Mouse (Mus musculus) G1E (cell line): ENCODE measurements around the gene Pbx3. TPM values are rescaled to one million over a fixed set of nuclear protein-coding genes. Genes with fewer than 3 reads are reported as not detected.

Experiments used
- ATAC-seq: 2 replicates; pipeline ENCODE4 v1.8.0; 2016; ENCODE audit warnings: mild to moderate bottlenecking; ENCODE audit not compliant: insufficient number of reproducible peaks, poor library complexity, low FRiP score, severe bottlenecking; ENCODE audit errors: extremely low read depth
- DNase-seq: peaks from one replicate; pipeline ENCODE4 v3.0.0; 2012; ENCODE audit warnings: low spot score
- H3K27me3 ChIP-seq: 2 replicates; pipeline ENCODE4 v1.6.1; 2012; ENCODE audit warnings: mild to moderate bottlenecking, low read length, inconsistent platforms; ENCODE audit not compliant: insufficient read depth
- H3K36me3 ChIP-seq: replicated peaks from 2 replicates; pipeline ENCODE3; 2012; ENCODE audit warnings: mild to moderate bottlenecking, inconsistent platforms
- H3K4me1 ChIP-seq: 2 replicates; pipeline ENCODE4 v1.6.1; 2012; ENCODE audit warnings: low read depth, low read length, inconsistent platforms, mixed read lengths; ENCODE audit not compliant: insufficient read depth
- H3K4me3 ChIP-seq: 2 replicates; pipeline ENCODE4 v1.5.1; 2012; ENCODE audit warnings: low read depth, mild to moderate bottlenecking, inconsistent platforms, low read length, moderate library complexity, mixed read lengths
- H3K9me3 ChIP-seq: replicated peaks from 2 replicates; pipeline ENCODE4 v1.6.1; 2012; ENCODE audit warnings: inconsistent platforms
- CTCF ChIP-seq: IDR thresholded peaks from 2 replicates; pipeline ENCODE4 v1.5.1; 2012; ENCODE audit warnings: low read depth, low read length, inconsistent platforms, mixed read lengths
- GATA1 ChIP-seq: IDR thresholded peaks from 2 replicates; pipeline ENCODE4 v1.6.1; 2012; ENCODE audit warnings: borderline replicate concordance, low read length, inconsistent platforms, mixed read lengths
- GATA2 ChIP-seq: IDR thresholded peaks from 2 replicates; pipeline ENCODE4 v1.6.1; 2012; ENCODE audit warnings: low read depth, low read length, inconsistent platforms, borderline replicate concordance
- POLR2AphosphoS5 ChIP-seq: IDR thresholded peaks from 2 replicates; pipeline ENCODE4 v1.6.1; 2012; ENCODE audit warnings: low read depth, low read length, inconsistent platforms; ENCODE audit not compliant: insufficient replicate concordance
- TAL1 ChIP-seq: conservative IDR thresholded peaks from 2 replicates; pipeline ENCODE4 v1.6.1; 2012; ENCODE audit warnings: low read depth, low read length, inconsistent platforms, mixed read lengths
- polyA plus RNA-seq: library from polyadenylated mRNA; stranded (reverse); fragments of >175 nt; gene quantifications from 2 replicates; pipeline ENCODE4 v1.2.3, GENCODE M21; 2012
- total RNA-seq, 2 experiments: library from RNA; stranded (forward) in 1 of 2; stranded (reverse) in 1 of 2; fragments of 200-1000 nt in 1 of 2; fragments of >200 nt in 1 of 2; fragmentation: Nextera tagmentation in 1 of 2; gene quantifications; 2 replicates each; pipeline ENCODE4 v1.2.3; 2014 to 2017

Gene Pbx3
- total and polyA plus RNA-seq, 3 experiments, result 13.6 to 40.0 (median 15.9) TPM

GRCm38 (mm10) chr2:34399535-34399934 lies 26.6 kb upstream of the Pbx3 start:
- ATAC-seq, result no peak
- no peak for TF ChIP-seq POLR2AphosphoS5
- no peak for TF ChIP-seq TAL1
- TF ChIP-seq GATA1, result no peak
- no peak for TF ChIP-seq CTCF
- no peak for TF ChIP-seq GATA2
- no peaks in the 10 kb centered on the region for H3K36me3 ChIP-seq
- H3K9me3 ChIP-seq, result no peaks in the 10 kb centered on the region
- H3K4me3 ChIP-seq, result no peak overlapping the region
- no peak for DNase-seq
- no peaks in the 10 kb centered on the region for H3K4me1 ChIP-seq
- peaks cover 10% of the 10 kb centered on the region for H3K27me3 ChIP-seq

DNA sequence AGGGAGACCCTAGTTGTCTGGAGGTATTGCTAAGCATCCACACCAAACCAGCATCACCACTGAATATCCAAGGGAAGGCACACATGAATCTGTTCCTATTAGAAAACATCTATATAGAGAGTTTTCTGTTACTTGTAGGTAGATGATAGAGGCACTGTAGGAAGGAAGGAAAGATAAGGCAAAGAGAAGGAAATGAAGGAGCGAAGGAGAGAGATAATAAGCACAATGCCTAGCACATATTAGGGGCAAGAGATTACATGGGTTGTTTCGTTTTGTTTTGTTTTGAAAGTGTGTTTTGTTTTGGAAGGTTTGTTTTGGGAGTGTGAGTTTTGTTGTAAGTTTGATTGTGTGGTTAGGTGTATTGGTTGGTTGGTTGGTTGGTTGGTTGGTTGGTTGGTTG lies 6.0 kb upstream of the Pbx3 start:
- no peak overlapping the region for H3K4me3 ChIP-seq
- ATAC-seq (no peak), DNase-seq (no peak)
- no peaks in the 10 kb centered on the region for H3K36me3 ChIP-seq
- H3K9me3 ChIP-seq, result no peaks in the 10 kb centered on the region
- TF ChIP-seq TAL1 (no peak), GATA2 (no peak), CTCF (no peak), GATA1 (no peak), POLR2AphosphoS5 (no peak)
- H3K4me1 ChIP-seq, result no peaks in the 10 kb centered on the region
- peaks cover 29% of the 10 kb centered on the region for H3K27me3 ChIP-seq

GRCm38 (mm10) chr2:34374349-34374748 lies 1.4 kb upstream of the Pbx3 start:
- DNase-seq (no peak), ATAC-seq (no peak)
- Histone ChIP-seq H3K9me3 (no peaks in the 10 kb centered on the region), H3K4me3 (no peak overlapping the region), H3K36me3 (no peaks in the 10 kb centered on the region), H3K4me1 (peaks cover 24% of the 10 kb centered on the region), H3K27me3 (peaks cover 44% of the 10 kb centered on the region)
- TF ChIP-seq GATA1 (no peak), TAL1 (no peak), GATA2 (no peak)

DNA sequence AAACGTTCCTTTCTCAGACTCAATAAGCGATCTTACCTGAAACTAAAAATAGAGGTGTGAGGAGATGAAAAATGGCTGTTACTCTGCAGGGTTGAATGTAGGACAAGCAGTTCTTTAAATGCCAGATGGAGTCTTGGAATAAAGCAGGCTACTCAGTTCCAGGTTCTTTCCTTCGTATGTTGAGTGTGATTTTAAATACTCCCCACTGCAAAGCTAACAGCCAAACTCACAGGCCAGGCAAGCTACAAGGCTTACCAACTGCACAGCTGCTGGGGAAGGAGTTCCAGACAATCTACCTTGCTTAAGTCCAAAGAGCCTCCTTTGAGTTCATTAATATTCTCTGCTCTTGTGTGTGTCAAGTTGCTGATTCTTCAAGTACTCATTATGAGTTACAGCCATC lies 944 bp upstream of the Pbx3 start:
- no peak overlapping the region for H3K4me3 ChIP-seq
- TF ChIP-seq GATA2 (no peak), POLR2AphosphoS5 (no peak), TAL1 (no peak), GATA1 (no peak), CTCF (no peak)
- no peak for ATAC-seq

DNA sequence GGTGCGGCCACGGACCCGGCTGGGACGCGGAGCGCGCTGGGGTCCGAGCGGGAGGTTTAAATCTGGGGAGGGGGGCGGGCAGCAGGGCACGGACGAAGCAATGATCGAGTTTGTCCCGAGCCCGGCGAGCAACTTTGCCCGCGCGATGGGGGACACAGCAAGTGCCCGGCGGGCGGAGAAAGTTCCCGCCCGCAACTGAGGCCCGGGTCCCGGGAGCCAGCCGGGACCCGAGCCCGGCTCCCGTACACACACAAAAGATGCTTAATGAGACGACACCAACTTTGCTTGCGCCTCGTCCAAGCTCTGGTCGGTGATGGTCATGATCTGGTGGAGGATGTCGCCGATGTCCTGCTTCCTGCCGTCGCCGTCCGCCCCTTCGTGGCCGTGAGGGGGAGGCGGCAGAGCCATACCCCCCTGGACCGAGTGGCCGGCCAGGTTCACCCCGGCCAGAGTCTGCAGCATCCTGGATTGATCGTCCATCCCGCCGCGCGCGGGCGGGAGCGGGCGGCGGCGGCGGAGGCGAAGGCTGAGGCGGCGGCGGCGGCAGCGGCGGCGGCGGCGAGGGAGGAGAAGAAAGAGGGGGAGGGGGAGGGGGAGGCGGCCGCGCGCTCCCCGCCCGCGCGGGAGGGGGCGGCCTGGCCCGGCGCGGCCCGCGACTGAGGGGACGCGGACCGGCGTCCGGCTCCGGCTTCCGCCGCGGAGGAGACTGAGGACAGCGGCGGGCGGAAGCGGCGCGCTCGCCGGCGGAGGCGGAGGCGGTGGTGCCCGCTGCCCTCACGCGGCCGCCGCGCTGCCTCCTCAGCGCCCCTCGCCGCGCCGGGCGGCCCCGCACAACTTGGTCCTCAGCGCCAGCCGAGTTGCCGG lies 1.3 kb downstream of the Pbx3 start:
- H3K4me3 ChIP-seq, result peak overlapping the region; percentile 80
- peaks cover 2% of the 10 kb centered on the region for H3K36me3 ChIP-seq
- H3K27me3 ChIP-seq, result peaks cover 41% of the 10 kb centered on the region
- no peak for TF ChIP-seq GATA1
- TF ChIP-seq CTCF, result no peak
- TF ChIP-seq POLR2AphosphoS5, result no peak
- no peak for TF ChIP-seq GATA2
- no peak for TF ChIP-seq TAL1
- peak; percentile 32 for DNase-seq
- H3K9me3 ChIP-seq, result no peaks in the 10 kb centered on the region
- no peak for ATAC-seq
- H3K4me1 ChIP-seq, result peaks cover 24% of the 10 kb centered on the region

More for the DNA sequence above, 944 bp upstream of the Pbx3 start:
- H3K4me1 ChIP-seq, result peaks cover 24% of the 10 kb centered on the region
- no peak for DNase-seq
- peaks cover 41% of the 10 kb centered on the region for H3K27me3 ChIP-seq
- H3K36me3 ChIP-seq, result no peaks in the 10 kb centered on the region
- no peaks in the 10 kb centered on the region for H3K9me3 ChIP-seq

GRCm38 (mm10) chr2:34370725-34371440 lies 2.1 kb downstream of the Pbx3 start:
- peak overlapping the region; percentile 80 for H3K4me3 ChIP-seq
- H3K36me3 ChIP-seq, result peaks cover 2% of the 10 kb centered on the region
- peaks cover 24% of the 10 kb centered on the region for H3K4me1 ChIP-seq
- TF ChIP-seq POLR2AphosphoS5 (no peak), GATA1 (no peak), TAL1 (no peak), CTCF (no peak), GATA2 (no peak)
- DNase-seq, result no peak
- no peaks in the 10 kb centered on the region for H3K9me3 ChIP-seq
- ATAC-seq, result no peak
- H3K27me3 ChIP-seq, result peaks cover 37% of the 10 kb centered on the region
